Mouse (Mus musculus): ENCODE results near the gene Tsku.

The Tsku gene

DNA sequence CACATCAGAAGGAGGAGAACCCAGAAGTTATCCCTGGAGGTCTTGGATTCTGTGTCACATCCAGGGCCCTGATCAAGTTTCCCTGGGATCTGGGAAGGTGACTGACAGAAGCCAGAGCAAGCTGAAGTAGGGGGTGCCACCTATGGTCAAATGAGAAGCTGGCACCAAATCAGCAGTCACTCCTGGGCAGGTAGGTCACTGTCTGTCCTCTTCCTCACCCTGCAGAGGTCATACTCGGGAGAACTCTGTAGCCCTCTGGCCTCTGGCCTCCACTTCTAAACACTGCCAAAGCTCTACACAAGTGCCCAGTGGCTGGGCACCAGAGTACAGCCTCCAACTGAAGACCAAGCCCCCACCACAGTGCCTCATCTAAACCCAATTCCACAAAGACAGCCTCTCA is 3.1 kb downstream of the Tsku start:
- no peak for DNase-seq

DNA sequence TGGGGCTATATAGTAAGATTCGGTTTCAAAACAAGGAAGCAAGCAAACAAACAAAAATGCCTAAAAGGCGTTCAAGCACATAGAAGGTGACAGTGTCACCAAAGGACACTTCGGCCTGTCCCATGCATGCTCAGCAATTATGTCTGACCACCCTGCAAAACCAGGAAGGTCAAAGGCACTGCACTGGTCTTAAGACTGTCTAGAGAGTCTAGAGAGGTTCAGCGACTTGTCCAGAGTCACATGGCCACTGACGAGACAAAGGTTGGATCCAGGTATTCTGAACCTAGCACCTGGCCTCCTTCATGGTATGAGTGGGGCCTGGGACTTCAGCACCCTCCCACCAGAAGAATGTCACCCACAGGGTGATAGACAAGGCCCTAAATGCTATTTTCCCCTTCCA is 3.8 kb downstream of the Tsku start:
- no peak for DNase-seq

DNA sequence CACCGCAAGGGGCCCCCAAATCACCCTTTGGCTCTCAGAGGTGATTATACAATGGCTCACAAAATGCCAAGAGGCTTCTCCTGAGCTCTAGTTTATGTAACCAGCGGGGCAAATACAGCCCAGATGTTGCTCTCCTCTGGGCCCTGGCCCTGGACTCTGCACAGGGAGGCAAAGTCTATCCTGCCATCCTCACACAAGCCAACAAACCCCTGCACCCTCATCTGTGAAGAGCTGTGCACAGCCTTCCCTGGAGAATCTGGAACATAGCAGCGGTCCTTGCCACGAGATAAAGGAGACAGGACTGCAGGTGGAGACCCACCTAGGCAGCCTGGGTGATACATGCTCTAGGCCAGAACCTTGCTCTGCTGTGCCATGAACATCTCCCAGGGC is 6.2 kb downstream of the Tsku start:
- DNase-seq = peak; percentile 90

DNA sequence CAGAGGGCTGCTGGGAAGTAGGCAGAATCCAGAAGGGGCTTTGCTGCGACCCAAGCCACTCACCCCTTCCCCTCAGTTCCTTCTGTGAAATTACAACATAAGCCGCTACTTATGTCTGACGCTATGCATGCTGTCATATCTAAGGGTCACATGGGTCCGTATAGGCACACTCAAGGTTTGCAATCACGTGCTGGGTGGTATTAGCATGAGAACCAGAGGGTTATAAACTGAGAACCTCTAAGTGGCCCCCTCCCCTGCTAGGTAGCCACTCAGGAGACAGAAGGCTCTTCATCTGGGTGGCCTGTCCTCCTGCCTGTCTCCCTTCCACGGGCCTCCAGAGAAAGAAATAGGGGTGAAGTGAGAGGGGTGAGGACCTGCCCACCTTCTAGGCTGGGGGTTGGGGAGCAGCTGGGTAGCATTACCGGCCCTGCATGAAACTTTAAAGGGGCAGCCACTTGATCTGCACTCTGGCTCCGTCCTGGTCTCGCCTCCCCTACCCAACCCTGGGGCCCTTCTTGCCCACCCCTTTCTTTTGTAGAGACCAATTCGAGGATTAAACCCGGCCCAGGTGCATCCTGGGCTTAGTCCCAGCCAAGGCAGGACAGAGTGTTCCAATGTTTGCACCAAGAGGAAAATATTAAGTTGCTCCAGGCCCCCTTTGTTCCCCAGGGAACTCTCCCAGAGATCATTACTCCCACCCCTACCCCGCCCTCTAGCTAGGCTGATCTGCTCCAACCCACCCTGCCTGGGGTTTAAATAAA is 6.8 kb downstream of the Tsku start:
- no peak for DNase-seq

DNA sequence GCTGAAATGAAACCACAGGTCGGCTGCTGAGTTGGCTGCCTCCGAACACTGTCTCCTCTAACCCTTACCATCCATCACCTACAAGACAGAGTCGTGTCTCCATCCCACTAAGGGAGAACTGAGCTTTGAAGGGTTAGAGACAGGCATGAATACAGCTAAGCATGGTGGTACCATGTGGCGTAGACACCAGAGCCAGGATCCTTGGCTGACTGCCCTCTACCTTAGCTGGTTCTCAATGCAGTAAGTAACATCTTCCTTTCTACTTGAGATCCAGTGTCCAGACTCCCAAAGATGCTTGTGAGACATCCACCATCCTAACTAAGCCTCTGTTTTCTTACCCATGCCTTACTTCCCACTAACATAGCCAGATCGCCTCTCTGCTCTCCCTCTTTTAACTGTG is 7.5 kb downstream of the Tsku start:
- DNase-seq = no peak

DNA sequence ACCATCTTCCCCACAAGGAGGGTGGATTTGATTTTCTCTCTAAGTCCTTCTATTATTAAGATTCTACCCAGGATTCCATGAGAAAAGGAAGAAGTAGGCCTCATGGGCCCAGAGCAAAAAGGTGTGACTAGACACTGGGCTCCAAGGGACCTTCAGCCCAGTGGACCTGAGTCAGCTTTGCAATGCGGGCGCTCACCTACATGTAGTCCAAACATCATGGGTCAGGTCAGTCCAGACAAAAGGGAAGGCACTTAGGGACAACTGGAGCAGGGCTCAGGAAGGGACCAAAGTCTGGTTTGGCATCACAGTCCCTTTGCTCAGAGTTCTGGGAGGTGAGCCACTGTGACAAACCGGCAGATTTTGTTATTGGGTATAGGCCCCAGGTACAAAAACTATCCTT is 9.6 kb downstream of the Tsku start:
- peak; percentile 52 for DNase-seq

DNA sequence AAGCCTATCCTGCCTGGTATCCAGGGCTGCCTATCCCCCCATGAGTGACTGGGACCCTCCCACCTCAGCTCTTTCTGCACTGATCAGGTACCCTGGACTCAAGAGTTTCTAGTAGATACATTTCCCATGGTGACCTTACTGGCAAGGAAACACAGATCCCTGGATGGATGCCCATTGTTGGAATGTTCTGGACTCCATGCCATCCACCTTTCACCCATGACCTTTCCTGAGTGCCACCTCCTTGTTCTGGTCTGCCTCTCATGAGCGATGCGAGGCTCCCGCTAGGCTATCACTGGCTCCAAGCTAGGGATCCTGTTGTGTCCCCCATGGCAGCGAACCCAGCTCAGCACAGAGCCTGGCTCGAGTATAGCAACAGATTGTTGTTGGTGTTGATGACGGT is 11.3 kb downstream of the Tsku start:
- no peak for DNase-seq

DNA sequence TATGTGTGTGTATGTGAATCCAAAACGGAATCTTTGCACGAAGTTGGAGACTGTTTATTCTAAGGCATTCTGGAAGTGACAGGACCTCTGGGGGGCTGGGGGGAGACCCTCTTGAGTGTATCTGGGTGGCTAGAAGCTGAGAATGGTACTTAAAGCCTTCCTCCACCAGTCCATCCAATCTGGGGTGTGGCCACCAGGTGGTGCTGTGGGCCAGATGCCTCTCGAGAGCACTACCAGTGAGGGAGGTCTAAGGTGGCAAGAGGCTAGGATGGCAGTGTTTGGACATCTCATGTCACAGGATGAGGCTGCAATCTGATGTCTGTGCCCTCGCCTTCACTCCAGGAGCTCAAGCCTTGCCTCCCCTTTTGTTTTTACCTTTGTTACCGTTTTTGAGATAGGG is 12.0 kb downstream of the Tsku start:
- peak; percentile 69 for DNase-seq

DNA sequence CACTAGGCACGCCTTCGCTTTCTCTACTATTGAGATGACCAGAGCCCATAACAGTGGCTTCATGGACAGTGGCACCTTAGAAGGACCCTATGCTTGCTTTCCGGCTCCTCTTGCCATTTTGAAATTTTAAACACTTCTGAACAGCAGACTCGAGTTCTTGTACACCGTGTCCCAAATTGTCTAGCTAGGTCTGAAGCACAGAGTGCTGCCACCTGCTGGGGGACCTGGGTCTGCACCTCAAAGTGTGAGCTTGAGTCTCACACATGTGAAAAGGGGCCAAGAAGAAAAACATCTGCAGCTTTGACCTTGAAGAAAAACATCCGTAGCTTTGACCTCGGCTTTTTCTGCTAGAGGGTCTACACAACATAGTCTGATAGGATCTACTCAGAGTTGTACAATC is 13.1 kb downstream of the Tsku start:
- no peak for DNase-seq

DNA sequence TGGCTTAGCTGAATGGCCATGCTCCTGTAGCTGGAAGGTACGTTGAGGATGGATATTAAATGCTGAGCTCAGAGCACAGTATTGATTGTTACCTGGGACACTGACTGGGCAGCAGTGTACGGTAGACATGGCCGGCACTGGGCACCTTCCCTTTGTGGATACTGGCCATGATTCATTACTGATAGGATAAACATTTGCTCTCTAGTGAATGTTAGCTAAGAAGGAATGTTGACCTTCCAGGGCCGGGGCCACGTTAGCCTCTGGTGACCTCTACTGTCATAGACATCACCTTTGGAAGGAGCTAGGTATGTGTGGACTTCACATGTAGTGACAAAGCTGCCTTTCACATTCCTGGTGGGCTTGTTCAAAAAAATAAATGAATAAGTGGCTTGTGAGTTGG is 13.7 kb downstream of the Tsku start:
- no peak for DNase-seq

DNA sequence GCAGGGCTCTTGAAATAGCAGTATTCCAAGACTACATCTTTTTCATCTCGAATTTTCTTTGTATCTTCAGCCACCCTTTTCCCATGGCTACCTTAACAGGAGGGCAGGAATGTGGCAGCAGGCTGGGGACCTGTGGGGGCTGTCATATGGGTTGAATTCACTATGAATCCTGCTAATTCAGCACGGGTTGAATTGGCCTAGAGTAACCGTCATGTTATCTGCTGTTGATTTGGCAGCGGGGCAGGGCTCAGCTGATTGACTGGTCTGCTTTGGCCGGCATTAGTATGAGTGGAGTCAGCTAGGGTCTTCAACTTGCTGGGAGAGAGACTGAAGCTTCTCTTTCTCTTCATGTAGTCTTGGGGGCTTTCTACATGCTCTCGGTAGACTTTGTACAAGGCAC is 16.1 kb downstream of the Tsku start:
- DNase-seq = no peak

DNA sequence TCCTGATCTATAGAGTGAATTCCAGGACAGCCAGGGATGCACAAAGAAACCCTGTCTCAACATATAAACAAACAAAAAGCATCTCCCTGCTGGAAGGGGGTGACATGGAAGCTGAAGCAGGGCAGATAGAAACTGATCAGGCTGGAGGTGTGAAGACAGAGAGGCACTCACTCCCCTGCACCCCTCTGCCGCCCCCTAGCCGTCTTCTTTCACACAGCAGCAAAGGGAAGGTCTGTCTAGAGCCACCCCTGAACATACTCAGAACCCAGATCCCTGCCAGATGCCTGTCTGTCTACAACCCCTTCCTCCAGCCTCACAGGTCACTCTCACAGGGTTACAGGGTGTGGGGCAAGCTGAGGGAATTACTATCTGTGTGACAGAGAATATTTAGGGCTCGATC is 16.8 kb downstream of the Tsku start:
- DNase-seq = no peak

DNA sequence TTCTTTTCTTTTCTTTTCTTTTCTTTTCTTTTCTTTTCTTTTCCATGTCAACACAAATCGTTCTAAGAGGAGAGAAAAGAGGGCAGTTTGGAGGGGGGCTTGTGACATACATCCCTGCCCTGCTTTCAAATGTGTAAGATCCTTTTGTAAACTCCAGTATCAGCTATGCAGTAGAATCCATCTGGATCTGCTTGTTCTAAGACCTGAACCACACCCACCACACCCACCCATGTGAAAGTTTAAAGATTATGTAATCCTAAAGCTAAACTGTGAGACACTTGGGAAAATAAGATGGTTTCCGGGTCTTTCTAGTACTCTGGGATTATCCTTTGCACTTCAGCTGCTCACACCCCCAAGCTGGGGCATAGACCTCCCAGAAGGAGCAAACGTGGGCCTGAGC is 18.9 kb downstream of the Tsku start:
- no peak for DNase-seq

DNA sequence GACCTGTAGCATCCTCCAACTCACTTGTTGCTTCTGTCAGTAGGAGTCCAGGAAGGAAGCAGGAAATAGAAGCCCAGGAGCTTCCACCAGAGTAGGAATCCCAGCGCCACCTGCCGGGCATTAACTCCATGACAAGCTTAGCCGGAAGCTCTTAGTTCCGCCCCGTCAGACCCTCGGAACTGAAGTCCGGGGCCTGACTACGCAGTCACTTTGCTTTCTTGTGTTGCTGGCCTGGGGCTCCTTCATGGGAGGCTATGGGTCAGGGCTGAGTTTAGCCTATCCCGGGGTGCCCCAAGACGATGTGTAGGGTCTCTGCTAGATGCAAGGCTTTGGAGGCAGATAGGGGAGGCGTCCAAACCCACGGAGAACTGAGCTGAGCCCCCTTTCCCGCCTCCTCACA is 19.7 kb downstream of the Tsku start:
- peak; percentile 71 for DNase-seq

DNA sequence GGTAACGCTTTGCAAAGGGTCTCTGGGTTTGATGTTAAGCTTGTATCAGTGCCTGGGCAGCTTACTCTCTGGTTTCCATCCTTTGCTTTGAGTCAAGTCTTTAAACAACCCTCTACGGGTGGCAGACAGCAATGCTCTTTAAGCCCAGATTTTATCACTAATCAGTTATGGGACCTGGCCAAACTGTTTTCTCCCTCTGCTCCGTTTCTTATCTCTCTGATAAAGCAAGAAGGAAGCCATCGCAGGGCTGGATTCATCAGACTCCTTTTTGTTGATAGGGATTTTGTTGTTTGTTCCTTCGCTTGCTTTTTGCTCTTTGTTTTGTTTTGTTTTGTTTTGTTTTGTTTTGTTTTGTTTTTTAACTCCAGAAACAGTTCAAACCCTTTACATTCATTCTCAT is 20.8 kb downstream of the Tsku start:
- DNase-seq = no peak

DNA sequence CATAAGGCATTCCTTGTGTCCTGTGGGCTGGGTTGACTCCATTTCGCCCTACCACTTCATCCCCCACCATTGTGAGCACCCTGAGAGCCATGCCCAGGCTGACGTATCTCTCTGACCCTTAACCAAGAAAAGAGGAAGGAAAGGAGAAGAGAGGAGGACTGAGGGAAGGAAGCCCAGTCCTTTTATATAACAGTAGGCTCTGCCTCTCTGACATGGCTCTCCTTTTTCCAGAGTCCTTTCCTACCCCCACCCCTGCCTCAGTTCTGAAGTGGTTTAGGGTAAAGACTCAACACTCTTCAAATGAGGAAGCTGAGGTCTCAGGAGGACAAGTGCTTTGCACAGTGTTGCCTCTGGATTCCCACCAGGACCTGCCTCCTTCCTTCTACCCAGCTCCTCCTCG is 27.1 kb downstream of the Tsku start:
- DNase-seq = no peak

DNA sequence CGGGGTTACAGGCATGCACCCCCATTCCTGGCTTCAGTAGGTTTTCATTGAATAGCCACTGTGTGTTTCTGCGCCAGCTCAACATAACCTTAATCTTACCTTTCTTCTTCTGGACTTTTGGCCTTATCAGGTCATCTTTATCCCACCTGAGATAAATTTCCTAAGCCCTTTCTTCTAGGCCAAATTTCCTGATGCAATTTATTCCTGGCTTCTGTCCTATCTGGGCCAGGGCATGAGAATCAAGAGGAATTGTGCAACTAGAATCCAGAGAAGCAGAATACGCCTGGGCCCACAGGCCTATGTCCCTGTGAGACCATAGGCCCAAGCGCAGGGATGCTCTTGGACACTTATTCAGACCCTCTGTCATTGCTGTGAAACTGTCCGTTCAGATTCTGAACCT is 27.6 kb downstream of the Tsku start:
- no peak for DNase-seq

DNA sequence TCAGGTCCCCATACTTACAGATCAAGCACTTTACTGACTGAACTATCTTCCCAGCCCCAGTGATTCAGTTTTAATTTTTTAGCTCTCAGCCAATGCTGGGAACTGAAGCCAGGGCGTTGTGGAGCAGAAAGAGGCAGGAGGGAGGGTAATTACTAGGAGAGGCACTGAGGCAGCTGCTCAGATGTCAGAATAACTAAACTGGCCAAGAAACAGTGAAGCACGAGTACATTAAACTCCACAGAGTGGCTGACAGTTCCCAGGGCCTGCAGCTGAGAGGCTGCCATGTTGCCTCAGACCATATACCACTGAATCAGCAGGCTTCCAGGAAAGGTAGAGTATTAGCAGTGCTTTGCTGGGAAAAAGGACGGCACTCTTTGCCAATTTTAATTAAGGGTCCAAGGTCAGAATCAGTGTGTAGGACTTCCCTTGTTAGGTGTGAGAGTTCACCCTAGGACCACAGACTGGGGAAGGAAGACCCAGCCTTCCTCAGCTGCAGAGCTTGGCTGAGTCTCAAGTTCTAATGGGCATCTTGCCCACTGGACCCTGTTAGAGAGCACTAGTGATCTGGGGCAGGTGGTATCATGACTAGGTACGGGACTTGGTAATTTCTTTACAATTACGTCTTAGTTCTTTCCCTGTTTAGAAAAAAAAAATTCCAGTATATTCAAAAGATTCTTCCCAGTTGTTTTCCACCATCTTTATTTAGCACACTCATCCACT is 28.3 kb downstream of the Tsku start:
- DNase-seq = no peak

DNA sequence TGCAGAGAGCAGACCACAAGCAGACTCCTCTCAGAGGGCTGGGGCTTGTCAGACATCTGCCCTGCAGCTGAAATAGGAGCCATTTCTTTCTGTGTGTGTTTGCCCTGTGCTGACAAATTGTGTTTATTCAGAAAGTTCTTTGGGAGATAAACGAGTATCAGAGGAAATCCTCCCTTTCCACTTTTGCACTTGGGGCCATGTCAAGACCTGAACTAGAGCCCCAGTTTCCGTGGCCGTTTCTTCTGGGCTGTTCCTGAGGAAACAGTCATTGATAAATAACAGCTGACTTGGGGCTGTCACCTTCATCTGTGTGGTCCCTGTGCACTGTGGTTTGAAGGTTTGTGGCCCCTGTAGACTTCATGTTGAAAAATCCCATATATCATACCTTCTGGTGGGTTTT is 29.2 kb downstream of the Tsku start:
- no peak for DNase-seq

DNA sequence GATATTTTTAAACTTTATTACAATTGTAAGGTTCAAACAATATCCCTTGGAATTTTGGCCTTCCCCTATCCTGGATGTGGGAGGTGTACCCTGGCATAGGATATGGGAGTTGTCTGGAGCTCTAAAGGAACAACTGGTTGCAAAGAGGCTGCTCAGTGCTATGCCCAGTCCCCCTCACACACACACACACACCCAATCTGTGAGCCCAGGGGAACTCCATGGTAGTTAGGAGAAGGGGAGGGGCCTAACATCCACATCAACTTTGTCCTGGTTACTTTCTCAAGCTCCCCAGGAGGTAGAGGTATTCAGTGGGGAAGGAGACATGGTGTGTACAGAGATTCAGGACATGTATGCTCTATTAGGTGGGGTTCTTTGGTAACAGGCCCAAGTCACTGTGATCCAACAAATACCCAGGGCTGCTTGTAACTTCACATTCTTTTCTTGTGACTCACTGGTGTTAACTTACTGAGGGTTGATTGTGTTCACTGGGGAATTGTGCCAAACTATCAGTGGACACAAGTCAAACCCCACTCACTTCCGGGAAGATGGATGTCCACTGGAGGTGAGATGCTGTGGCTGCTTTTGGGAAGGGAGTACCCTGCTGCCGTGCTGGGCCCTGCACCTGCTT is 30.6 kb downstream of the Tsku start:
- no peak for DNase-seq

DNA sequence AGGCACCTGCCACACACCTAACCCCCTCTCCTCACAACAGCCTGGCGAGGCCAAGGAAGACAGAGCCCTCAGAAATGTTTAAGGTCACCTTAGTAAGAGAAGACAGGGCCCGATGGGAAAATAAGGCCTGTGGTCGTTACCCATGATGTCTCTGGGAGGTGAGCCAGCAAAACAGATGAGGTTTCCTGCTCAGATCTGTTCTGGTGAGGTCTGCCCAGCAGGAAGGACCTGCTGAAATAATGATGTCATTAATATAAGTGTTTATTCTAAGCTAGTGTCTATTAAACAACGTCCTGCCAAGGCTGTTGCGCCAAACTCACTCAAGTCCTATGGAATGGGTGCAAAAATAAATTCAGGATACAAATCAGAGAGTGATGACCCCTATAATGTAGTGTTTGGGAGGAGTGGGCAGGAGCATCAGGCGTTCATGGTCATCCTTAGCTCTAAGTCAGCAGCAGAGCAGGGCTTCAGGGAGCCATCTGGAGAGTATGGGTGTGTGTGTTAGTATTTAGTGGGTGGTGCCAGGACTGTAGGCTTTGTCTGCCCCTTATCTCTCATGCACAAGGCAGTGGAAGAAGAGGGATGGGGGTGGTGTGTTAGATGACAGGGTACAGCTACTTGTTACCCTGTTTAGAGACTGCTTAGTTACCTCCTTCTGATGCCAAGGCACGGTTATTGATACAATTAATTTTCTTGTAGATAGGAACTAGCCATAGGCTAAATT is 31.3 kb downstream of the Tsku start:
- no peak for DNase-seq

DNA sequence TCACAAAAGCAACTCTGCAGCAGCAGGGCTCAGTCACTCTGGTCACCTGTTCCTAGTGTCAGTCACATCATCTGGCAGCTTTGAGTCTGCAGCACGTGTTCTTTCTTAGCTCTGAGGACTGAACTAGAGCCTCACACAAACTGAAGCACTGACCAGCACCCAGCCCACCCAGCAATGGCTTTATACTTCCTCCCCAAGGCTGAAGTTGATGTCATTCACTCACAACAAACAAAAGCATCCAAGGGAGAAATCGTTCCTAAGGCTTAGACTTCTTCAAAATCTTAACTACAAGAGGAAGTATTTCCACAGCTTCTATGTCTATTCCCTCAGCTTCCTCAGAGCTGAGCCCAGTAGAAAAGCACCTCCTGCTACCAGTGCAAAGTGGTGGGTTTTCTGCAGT is 32.8 kb downstream of the Tsku start:
- no peak for DNase-seq

DNA sequence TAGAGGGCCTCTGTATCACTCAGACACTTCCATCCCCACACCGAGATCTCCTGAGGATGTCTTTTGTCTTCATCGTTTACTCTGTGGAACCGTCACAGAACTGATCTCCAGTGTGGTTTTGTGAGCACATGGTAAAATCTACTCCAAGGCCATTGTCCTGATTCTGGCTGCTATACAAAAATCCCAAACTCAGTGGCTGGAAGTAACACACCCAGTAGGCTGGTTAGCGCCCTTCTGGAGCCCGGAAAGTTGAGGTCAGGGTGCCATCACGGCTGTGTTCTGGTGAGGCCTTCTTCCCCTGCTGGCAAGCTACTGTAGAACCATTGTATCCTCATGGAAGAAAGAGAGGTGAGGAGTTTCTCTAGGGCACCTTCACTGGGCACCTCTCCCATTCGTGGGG is 35.1 kb downstream of the Tsku start:
- no peak for DNase-seq

DNA sequence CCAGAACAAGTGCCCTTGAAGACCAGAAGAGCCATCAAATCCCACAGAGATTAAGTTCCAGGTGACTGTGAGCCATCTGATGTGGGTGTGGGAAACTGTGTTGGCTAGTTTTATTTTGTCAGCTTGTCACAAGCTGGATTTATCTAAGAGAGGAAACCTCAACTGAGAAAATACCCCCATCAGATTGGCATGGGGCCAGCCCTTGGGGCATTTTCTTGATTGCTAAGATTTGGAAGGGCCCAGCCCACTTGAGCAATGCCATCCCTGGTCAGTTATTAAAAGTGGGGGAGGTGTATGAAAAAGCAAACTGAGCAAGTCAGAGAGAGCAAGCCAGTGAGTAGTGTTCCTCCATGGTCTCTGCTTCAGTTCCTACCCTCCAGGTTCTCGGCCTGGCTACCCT is 36.9 kb downstream of the Tsku start:
- DNase-seq = no peak
